Mouse (Mus musculus) cerebral cortex, adult 2 months (tissue): ENCODE measurements around the gene Tcaim.

Experiments
- WGBS: fragments of 180-500 bp; shearing (Covaris S2); methylation state at CpG from one replicate; pipeline ENCODE4 v1.1.7; 2018; 5-methylcytosine and 5-hydroxymethylcytosine counted together

Tcaim gene

GRCm38 (mm10) chr9:122855617-122856016 is 50.3 kb downstream of the Tcaim start:
- 89% methylated on average over 4 of the region's 4 CpGs for WGBS

- over 99% methylated on average over 3 of the region's 3 CpGs for WGBS
Observed at GRCm38 (mm10) chr9:122856716-122857115, 51.4 kb downstream of the Tcaim start.

GRCm38 (mm10) chr9:122863731-122864130 is 58.4 kb downstream of the Tcaim start:
- 76% methylated on average over 2 of the region's 2 CpGs for WGBS

GRCm38 (mm10) chr9:122864848-122865247 is 59.5 kb downstream of the Tcaim start:
- 36% methylated on average over 3 of the region's 3 CpGs for WGBS

GRCm38 (mm10) chr9:122865697-122866166 is 60.4 kb downstream of the Tcaim start, which contains the start of gene Zfp445:
Zfp445 (minus strand) TSS chr9:122866006.
- under 1% methylated on average over 34 of the region's 34 CpGs for WGBS

GRCm38 (mm10) chr9:122866192-122866591 is 60.9 kb downstream of the Tcaim start:
- 66% methylated on average over 4 of the region's 4 CpGs for WGBS

GRCm38 (mm10) chr9:122872595-122872994 is 67.3 kb downstream of the Tcaim start:
- 85% methylated on average over 4 of the region's 4 CpGs for WGBS

- 81% methylated on average over 1 of the region's 1 CpGs for WGBS
Observed at GRCm38 (mm10) chr9:122874653-122875052, 69.3 kb downstream of the Tcaim start.

GRCm38 (mm10) chr9:122875145-122875544 is 69.8 kb downstream of the Tcaim start:
- WGBS = 94% methylated on average over 2 of the region's 2 CpGs

- 94% methylated on average over 3 of the region's 3 CpGs for WGBS
Observed at GRCm38 (mm10) chr9:122885385-122885784, 80.0 kb downstream of the Tcaim start, which contains the start of gene Zkscan7. Zkscan7 (plus strand) TSS chr9:122885685.
